Mouse (Mus musculus) liver, embryonic 15.5 days (tissue): Measurements from ENCODE around the gene Gga2. TPM values are rescaled to one million over a fixed set of nuclear protein-coding genes. Genes with fewer than 3 reads are reported as not detected.

Source experiments
- ATAC-seq: fragments of 200-750 bp; cut with Nextera tagmentation; 2 replicates; pipeline ENCODE4 v1.8.0; 2017; ENCODE audit warnings: moderate number of reproducible peaks, mild to moderate bottlenecking, moderate library complexity; ENCODE audit not compliant: insufficient read depth
- H3K27ac ChIP-seq: fragments of 300-500 bp; sonication (generic); replicated peaks from 2 replicates; pipeline ENCODE4 v1.5.1; 2015; ENCODE audit warnings: mild to moderate bottlenecking, inconsistent platforms
- H3K27me3 ChIP-seq: fragments of 300-500 bp; sonication (generic); 2 replicates; pipeline ENCODE4 v1.6.1; 2015; ENCODE audit warnings: mild to moderate bottlenecking, inconsistent platforms
- H3K36me3 ChIP-seq: fragments of 300-500 bp; sonication (generic); replicated peaks from 2 replicates; pipeline ENCODE4 v1.6.1; 2015; ENCODE audit warnings: moderate library complexity, mild to moderate bottlenecking, inconsistent platforms
- H3K4me1 ChIP-seq: fragments of 300-500 bp; sonication (generic); replicated peaks from 2 replicates; pipeline ENCODE4 v1.6.1; 2015; ENCODE audit warnings: inconsistent platforms
- H3K4me2 ChIP-seq: fragments of 300-500 bp; sonication (generic); 2 replicates; pipeline ENCODE4 v1.6.1; 2015; ENCODE audit warnings: moderate library complexity, mild to moderate bottlenecking, inconsistent platforms
- H3K4me3 ChIP-seq: fragments of 300-500 bp; sonication (generic); replicated peaks from 2 replicates; pipeline ENCODE4 v1.5.1; 2015; ENCODE audit warnings: mild to moderate bottlenecking, inconsistent platforms
- H3K9ac ChIP-seq: fragments of 300-500 bp; sonication (generic); 2 replicates; pipeline ENCODE4 v1.6.1; 2015; ENCODE audit warnings: moderate library complexity, mild to moderate bottlenecking, inconsistent platforms
- H3K9me3 ChIP-seq: fragments of 300-500 bp; sonication (generic); replicated peaks from 2 replicates; pipeline ENCODE4 v1.6.1; 2016; ENCODE audit warnings: inconsistent platforms
- WGBS: fragments of 180-500 bp; shearing (Covaris S2); methylation state at CpG from one replicate; pipeline ENCODE4 v1.1.7; 2015; ENCODE audit warnings: mixed read lengths; ENCODE audit not compliant: insufficient replicate concordance; 5-methylcytosine and 5-hydroxymethylcytosine counted together
- polyA plus RNA-seq: library from polyadenylated mRNA; unstranded; fragments of >200 nt; fragmentation: Nextera tagmentation; extraction: Ambion mirVana; gene quantifications from 2 replicates; pipeline ENCODE4 v1.2.1, GENCODE M21; 2015

Gga2 gene
- polyA plus RNA-seq, 1 experiment from 2014 or later, result 33.8 TPM

- Histone ChIP-seq H3K27me3 (no peaks in the 10 kb centered on the region), H3K4me2 (no peak overlapping the region), H3K36me3 (peaks cover 8% of the 10 kb centered on the region), H3K4me3 (no peak overlapping the region), H3K9ac (no peak overlapping the region), H3K9me3 (no peaks in the 10 kb centered on the region), H3K4me1 (peaks cover 29% of the 10 kb centered on the region), H3K27ac (no peak overlapping the region)
- ATAC-seq, result no peak
- WGBS, result 58% methylated on average over 4 of the region's 4 CpGs
Observed at GRCm38 (mm10) chr7:122045181-122045634, 24.2 kb upstream of the Gga2 start.

- Histone ChIP-seq H3K4me2 (no peak overlapping the region), H3K9ac (no peak overlapping the region), H3K27me3 (no peaks in the 10 kb centered on the region), H3K9me3 (no peaks in the 10 kb centered on the region), H3K4me1 (peaks cover 29% of the 10 kb centered on the region), H3K27ac (no peak overlapping the region), H3K4me3 (no peak overlapping the region), H3K36me3 (peaks cover 8% of the 10 kb centered on the region)
- 70% methylated on average over 8 of the region's 8 CpGs for WGBS
- ATAC-seq, result no peak
Observed at GRCm38 (mm10) chr7:122044106-122044505, 23.1 kb upstream of the Gga2 start.

- H3K4me1 ChIP-seq, result no peaks in the 10 kb centered on the region
- no peak overlapping the region for H3K4me2 ChIP-seq
- H3K9me3 ChIP-seq, result no peaks in the 10 kb centered on the region
- 0 out of 2 replicates have a peak, but pooled peaks cover 10% of the 10 kb centered on the region for H3K36me3 ChIP-seq
- no peak overlapping the region for H3K27ac ChIP-seq
- no peaks in the 10 kb centered on the region for H3K27me3 ChIP-seq
- ATAC-seq, result no peak
- H3K9ac ChIP-seq, result no peak overlapping the region
- WGBS, result 11% methylated on average over 2 of the region's 2 CpGs
- no peak overlapping the region for H3K4me3 ChIP-seq
Observed at GRCm38 (mm10) chr7:122034348-122034747, 13.3 kb upstream of the Gga2 start.

DNA sequence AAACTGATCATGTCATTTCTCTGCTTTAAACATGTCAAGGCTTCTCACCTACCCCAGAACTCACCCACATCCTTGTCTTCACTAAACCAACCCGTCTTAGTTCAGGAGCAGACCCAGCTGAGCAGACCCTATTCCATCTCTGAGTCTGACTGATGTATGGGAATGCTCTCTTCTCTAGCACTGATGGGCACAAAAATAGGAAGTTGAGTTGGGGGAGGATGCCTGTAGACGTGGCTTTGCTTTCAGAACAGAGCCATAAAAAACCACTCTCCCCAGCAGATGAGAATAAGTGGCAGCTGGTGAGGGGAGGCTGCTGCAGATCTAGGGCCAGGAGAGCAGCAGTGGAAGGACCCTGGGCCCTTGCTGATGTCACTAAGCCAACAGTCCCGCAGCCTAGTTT lies 12.3 kb upstream of the Gga2 start:
- no peak overlapping the region for H3K4me2 ChIP-seq
- no peak overlapping the region for H3K27ac ChIP-seq
- 0 out of 2 replicates have a peak, but pooled peaks cover 3% of the 10 kb centered on the region for H3K27me3 ChIP-seq
- H3K4me3 ChIP-seq, result no peak overlapping the region
- WGBS, result 40% methylated on average over 3 of the region's 3 CpGs
- no peaks in the 10 kb centered on the region for H3K9me3 ChIP-seq
- 0 out of 2 replicates have a peak, but pooled peaks cover 5% of the 10 kb centered on the region for H3K36me3 ChIP-seq
- no peak for ATAC-seq
- H3K4me1 ChIP-seq, result no peaks in the 10 kb centered on the region
- H3K9ac ChIP-seq, result no peak overlapping the region

DNA sequence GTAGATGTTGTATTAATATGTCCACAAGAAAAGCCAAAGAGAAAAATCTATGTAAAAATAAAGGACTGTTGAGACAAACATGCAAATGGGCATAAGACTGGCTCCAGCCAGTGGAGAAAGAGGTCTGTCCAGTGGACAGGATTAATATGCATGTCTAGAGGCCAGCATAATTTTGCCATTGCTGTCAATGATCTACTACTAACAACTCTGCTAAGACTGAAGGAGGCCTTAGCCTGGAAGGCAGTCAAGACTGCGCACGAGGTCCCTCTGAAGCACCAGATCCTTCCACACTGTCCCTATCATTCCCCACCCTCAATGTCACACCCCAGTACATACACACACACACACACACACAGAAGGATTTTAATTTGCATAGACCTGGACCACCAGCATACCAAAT lies 1.1 kb upstream of the Gga2 start:
- no peak for ATAC-seq
- Histone ChIP-seq H3K9me3 (no peaks in the 10 kb centered on the region), H3K9ac (no peak overlapping the region), H3K27ac (no peak overlapping the region), H3K36me3 (no peaks in the 10 kb centered on the region), H3K27me3 (no peaks in the 10 kb centered on the region), H3K4me1 (peaks cover 52% of the 10 kb centered on the region), H3K4me2 (no peak overlapping the region), H3K4me3 (no peak overlapping the region)
- WGBS, result 92% methylated on average over 2 of the region's 2 CpGs

DNA sequence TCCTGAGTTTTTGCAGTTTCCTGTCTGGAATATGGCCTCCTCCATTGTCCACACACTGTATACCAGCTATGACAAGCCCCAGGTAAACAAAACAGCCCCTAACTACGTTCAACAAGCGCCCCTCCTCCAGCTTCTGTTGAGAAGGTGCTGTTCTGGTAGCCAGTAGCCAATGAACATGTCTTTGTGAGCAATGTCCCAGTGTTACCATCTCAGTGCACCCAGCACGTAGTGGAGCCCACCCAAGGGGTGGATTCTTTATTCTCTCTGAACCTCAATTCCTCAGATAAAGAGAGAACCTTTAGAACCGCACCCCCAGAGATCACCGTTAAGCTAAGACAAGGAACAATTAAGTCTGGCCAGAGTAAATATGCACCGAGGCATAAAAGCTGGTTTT lies 752 bp downstream of the Gga2 start:
- Histone ChIP-seq H3K4me2 (peak overlapping the region; percentile 99), H3K9ac (peak overlapping the region; percentile 78), H3K4me3 (peak overlapping the region; percentile 76), H3K27ac (peak overlapping the region; percentile 82), H3K4me1 (peaks cover 71% of the 10 kb centered on the region), H3K9me3 (no peaks in the 10 kb centered on the region), H3K27me3 (no peaks in the 10 kb centered on the region), H3K36me3 (no peaks in the 10 kb centered on the region)
- peak; percentile 30 for ATAC-seq
- under 1% methylated on average over 6 of the region's 6 CpGs for WGBS

DNA sequence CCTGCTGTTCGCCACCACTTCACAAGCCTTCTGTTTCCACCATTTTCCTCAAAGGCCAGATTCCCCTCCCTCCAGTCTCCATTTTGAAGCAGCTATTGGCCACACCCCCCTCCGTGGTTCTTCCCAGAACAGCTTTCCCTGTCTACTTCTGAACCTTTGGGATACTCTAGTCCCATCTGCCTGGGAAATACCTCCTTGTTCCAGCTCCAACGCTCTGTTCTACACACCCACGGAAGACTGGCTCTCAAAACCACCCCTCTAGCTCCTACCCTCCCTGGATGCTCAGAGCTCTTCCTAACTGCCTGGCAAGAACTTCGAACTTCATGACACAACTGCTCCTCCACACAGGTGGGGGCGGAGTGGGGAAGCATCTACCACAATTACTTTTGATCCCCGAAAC lies 2.0 kb downstream of the Gga2 start:
- peak overlapping the region; percentile 99 for H3K4me2 ChIP-seq
- peak overlapping the region; percentile 82 for H3K27ac ChIP-seq
- 65% methylated on average over 7 of the region's 7 CpGs for WGBS
- no peaks in the 10 kb centered on the region for H3K36me3 ChIP-seq
- H3K9ac ChIP-seq, result peak overlapping the region; percentile 19; the same call in 1 of the 2 replicates
- peaks cover 80% of the 10 kb centered on the region for H3K4me1 ChIP-seq
- no peaks in the 10 kb centered on the region for H3K27me3 ChIP-seq
- no peak for ATAC-seq
- H3K9me3 ChIP-seq, result no peaks in the 10 kb centered on the region
- H3K4me3 ChIP-seq, result peak overlapping the region; percentile 76

DNA sequence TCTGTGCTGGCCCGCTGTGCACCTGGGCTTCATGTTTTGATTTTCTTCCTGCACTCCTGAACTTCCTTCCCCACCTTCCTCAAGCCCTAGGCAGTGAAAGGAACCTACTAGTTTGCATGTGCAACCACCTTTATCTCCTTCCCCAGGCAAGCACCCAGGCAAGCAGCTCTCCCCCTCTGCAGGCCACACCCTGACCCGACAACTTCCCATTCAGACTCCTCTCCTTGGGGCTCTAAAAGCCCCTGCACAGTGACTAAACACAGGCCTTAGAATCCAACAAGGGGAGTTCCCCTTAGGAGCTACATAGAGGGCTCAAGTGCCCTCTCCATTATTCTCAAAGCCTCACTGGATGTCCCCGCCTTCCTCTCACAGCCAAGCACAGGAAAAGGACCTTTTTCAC lies 2.8 kb downstream of the Gga2 start:
- 7% methylated on average over 3 of the region's 3 CpGs for WGBS
- H3K27me3 ChIP-seq, result no peaks in the 10 kb centered on the region
- no peaks in the 10 kb centered on the region for H3K36me3 ChIP-seq
- no peaks in the 10 kb centered on the region for H3K9me3 ChIP-seq
- peak overlapping the region; percentile 82 for H3K27ac ChIP-seq
- H3K9ac ChIP-seq, result peak overlapping the region; percentile 19; the same call in 1 of the 2 replicates
- peaks cover 78% of the 10 kb centered on the region for H3K4me1 ChIP-seq
- peak overlapping the region; percentile 99 for H3K4me2 ChIP-seq
- ATAC-seq, result peak; percentile 67
- peak overlapping the region; percentile 76 for H3K4me3 ChIP-seq

DNA sequence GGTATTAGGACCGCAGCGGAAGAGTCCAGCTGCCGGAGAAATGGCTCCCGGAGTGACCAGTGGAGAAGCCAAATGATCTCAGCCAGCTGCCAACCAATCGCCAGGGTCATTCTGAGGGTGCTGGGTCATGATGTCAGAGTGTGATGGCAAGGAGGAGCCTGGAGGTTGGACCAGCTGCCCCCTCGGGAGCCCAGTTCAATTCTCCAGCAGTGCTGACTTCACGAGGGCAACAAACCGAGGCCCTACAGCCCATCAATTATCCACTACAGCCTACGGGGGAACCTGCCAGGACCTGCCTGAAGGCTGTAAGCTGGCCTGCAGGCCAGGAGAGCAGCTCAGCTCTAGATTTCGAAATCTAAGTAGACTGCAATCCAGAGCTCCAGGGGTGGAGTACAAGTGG lies 5.3 kb downstream of the Gga2 start:
- H3K4me3 ChIP-seq, result no peak overlapping the region
- no peaks in the 10 kb centered on the region for H3K27me3 ChIP-seq
- peak overlapping the region; percentile 48 for H3K4me2 ChIP-seq
- no peaks in the 10 kb centered on the region for H3K9me3 ChIP-seq
- peaks cover 20% of the 10 kb centered on the region for H3K36me3 ChIP-seq
- H3K4me1 ChIP-seq, result peaks cover 72% of the 10 kb centered on the region
- 67% methylated on average over 10 of the region's 10 CpGs for WGBS
- ATAC-seq, result no peak
- H3K27ac ChIP-seq, result peak overlapping the region; percentile 66
- no peak overlapping the region for H3K9ac ChIP-seq

DNA sequence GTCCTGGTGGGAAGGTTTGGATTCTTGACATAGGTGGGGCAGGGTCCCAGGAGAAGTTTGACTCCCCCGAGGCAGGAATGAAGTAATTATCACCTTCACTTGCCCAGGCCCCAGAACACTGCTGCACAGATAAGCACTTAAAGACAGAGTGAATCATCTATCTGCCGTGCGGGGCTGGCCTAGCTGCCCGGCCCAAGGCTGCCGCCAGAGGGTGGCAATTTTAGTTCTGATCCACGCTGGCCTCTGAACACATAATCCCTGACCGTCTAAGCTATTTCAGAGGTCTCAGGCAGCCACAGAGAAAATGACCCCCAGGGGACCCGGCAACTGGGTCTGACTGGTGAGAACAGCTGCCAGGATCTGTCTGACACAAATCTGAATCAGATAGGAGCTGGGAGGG lies 5.9 kb downstream of the Gga2 start:
- no peaks in the 10 kb centered on the region for H3K27me3 ChIP-seq
- 0 out of 2 replicates have a peak overlapping the region, but pooled peaks have one; percentile 18 for H3K9ac ChIP-seq
- no peaks in the 10 kb centered on the region for H3K9me3 ChIP-seq
- no peak overlapping the region for H3K4me3 ChIP-seq
- H3K4me1 ChIP-seq, result peaks cover 66% of the 10 kb centered on the region
- H3K4me2 ChIP-seq, result peak overlapping the region; percentile 48
- H3K36me3 ChIP-seq, result peaks cover 26% of the 10 kb centered on the region
- 17% methylated on average over 8 of the region's 8 CpGs for whole genome bisulfite sequencing
- peak; percentile 28 for ATAC-seq
- H3K27ac ChIP-seq, result peak overlapping the region; percentile 66

DNA sequence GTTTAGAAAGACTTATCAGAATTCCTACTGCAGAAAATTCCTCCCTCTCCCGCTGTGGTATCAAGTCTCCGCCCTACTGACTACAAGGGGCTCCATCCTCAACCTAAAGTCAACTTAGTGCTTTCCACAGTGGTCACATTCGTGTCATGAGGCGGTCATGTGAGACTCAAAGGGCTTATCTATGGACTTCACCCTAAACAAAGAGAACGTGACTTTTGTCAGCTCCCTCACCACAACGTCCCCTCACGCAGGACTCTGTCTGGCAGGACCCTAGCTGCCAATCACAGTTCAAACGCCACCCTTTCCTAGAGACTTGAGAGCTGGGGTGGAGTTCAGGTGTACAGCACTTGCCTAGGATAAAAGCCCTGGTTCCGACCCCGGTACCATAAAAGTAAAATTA lies 8.1 kb downstream of the Gga2 start:
- no peaks in the 10 kb centered on the region for H3K27me3 ChIP-seq
- H3K4me1 ChIP-seq, result peaks cover 45% of the 10 kb centered on the region
- no peak overlapping the region for H3K27ac ChIP-seq
- H3K9me3 ChIP-seq, result no peaks in the 10 kb centered on the region
- ATAC-seq, result peak; percentile 29; the same call in 1 of the 2 replicates
- no peak overlapping the region for H3K4me3 ChIP-seq
- H3K36me3 ChIP-seq, result peaks cover 46% of the 10 kb centered on the region
- WGBS, result 46% methylated on average over 10 of the region's 10 CpGs
- H3K4me2 ChIP-seq, result no peak overlapping the region
- no peak overlapping the region for H3K9ac ChIP-seq

GRCm38 (mm10) chr7:122012370-122012769 lies 8.7 kb downstream of the Gga2 start:
- Histone ChIP-seq H3K4me2 (no peak overlapping the region), H3K9ac (no peak overlapping the region), H3K36me3 (peaks cover 52% of the 10 kb centered on the region), H3K27ac (no peak overlapping the region; the same call in 1 of the 2 replicates), H3K27me3 (no peaks in the 10 kb centered on the region), H3K4me3 (no peak overlapping the region), H3K4me1 (peaks cover 39% of the 10 kb centered on the region), H3K9me3 (no peaks in the 10 kb centered on the region)
- no peak for ATAC-seq
- WGBS, result 84% methylated on average over 4 of the region's 4 CpGs
